Mouse (Mus musculus): Measurements from ENCODE around the gene Hoxd11.

DNA sequence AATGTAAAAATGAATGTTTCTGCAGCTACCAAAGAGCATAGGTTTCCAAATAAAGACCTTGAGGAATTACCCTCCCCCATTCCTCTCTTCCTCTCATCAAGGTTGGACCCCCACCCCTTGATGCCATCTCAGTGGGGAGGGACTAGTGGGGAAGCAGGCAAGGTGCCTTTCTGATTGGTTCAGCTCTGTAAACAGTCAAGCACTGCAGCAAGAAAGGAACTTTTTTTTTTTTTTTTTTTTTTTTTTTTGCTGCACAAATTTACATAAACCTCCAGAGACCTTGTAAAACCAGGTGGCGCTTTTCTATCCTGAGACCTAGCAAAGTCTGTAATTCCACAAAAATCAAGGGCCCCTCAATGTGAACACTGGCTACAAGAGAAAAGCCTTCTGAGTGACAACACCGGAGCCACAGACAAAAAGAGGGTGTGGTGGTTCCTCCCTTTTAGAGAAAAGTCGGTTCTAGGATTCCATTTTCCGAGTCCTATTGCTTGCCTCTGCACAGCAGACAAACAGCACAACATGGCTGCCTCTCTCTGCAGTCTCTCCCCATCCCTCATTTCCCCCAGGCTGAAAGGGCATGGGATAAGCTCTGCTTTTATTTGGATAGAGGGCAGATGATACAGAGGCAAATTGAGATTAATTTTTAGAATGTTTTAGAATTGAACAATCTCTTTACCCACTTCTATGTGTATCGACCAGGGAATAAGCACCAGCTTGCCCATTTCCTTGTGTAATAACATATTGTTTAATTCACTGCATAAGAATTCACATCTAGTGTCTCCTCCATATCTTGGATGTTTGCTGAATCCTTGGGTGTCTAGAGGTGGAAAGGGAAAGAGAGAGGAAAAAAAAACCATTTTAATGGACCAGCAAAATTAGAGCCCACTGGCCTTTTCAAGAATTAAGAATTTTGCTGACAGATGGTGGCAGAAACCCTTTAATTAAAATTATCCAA, 30.4 kb downstream of the Hoxd11 start:
- no peak for TF ChIP-seq CTCF (IDR thresholded peaks at IDR 0.05; ENCODE audit: extremely low read depth, insufficient read depth, insufficient read length, insufficient replicate concordance)
- TF ChIP-seq POLR2A (IDR thresholded peaks at IDR 0.05; ENCODE audit: low read depth, low read length), result no peak
